Mouse (Mus musculus) stomach, postnatal 0 days (tissue): ENCODE measurements around the gene Zfp300.

Experiments
- CTCF ChIP-seq: IDR thresholded peaks from 2 replicates; pipeline ENCODE4 v1.5.1; 2016; ENCODE audit warnings: antibody characterized with exemption, low read depth, mild to moderate bottlenecking, moderate library complexity
- EP300 ChIP-seq: optimal IDR thresholded peaks from 2 replicates; pipeline ENCODE3; 2016; ENCODE audit warnings: antibody characterized with exemption

- no peak for TF ChIP-seq CTCF
- no peak for TF ChIP-seq EP300
These were observed 26.8 kb downstream of the Zfp300 start for GRCm38 (mm10) chrX:21062544-21062890.
